Mouse (Mus musculus) CH12.LX (cell line): ENCODE measurements at regions not wholly inside any gene's neighbourhood (a gene's known extent, or its start where the extent isn't known, plus 50 kb on each side); places are given as distances from the start of the nearest gene placed in this dataset.

ENCODE experiments used
- CHD1 ChIP-seq: IDR thresholded peaks from 2 replicates; pipeline ENCODE4 v1.6.1; 2012; ENCODE audit warnings: low read depth, low read length, improper control_type of control experiment, inconsistent platforms
- CHD2 ChIP-seq: IDR thresholded peaks from 2 replicates; pipeline ENCODE4 v1.6.1; 2011; ENCODE audit warnings: low read length, improper control_type of control experiment
- CTCF ChIP-seq, 2 experiments: IDR thresholded peaks in 1 of 2; conservative IDR thresholded peaks in 1 of 2; 2 replicates each; pipeline ENCODE4 v1.5.1; 2011 to 2012; ENCODE audit warnings: low read depth in 2 of 2, low read length in 2 of 2, improper control_type of control experiment in 1 of 2, inconsistent platforms in 1 of 2, mild to moderate bottlenecking in 1 of 2, moderate library complexity in 1 of 2
- E2F4 ChIP-seq: IDR thresholded peaks from 2 replicates; pipeline ENCODE4 v1.6.1; 2011; ENCODE audit warnings: low read depth, low read length, improper control_type of control experiment; ENCODE audit not compliant: insufficient replicate concordance
- ELF1 ChIP-seq: IDR thresholded peaks from 2 replicates; pipeline ENCODE4 v1.6.1; 2014; ENCODE audit warnings: low read depth, mild to moderate bottlenecking, inconsistent platforms, low read length, improper control_type of control experiment
- EP300 ChIP-seq: IDR thresholded peaks from 2 replicates; pipeline ENCODE4 v1.6.1; 2011; ENCODE audit warnings: low read length, improper control_type of control experiment
- HCFC1 ChIP-seq: IDR thresholded peaks from 2 replicates; pipeline ENCODE4 v1.6.1; 2012; ENCODE audit warnings: low read depth, mild to moderate bottlenecking, inconsistent platforms, low read length, improper control_type of control experiment
- JUND ChIP-seq: conservative IDR thresholded peaks from 2 replicates; pipeline ENCODE4 v1.6.1; 2011; ENCODE audit warnings: low read depth, low read length, improper control_type of control experiment
- KAT2A ChIP-seq: IDR thresholded peaks from 2 replicates; pipeline ENCODE4 v1.6.1; 2012; ENCODE audit warnings: low read length, improper control_type of control experiment, inconsistent platforms; ENCODE audit not compliant: insufficient replicate concordance
- POLR2A ChIP-seq: IDR thresholded peaks from 2 replicates; pipeline ENCODE4 v1.6.1; 2011; ENCODE audit warnings: low read depth, mild to moderate bottlenecking, improper control_type of control experiment, low read length
- UBTF ChIP-seq: IDR thresholded peaks from 2 replicates; pipeline ENCODE4 v1.6.1; 2012; ENCODE audit warnings: low read depth, mild to moderate bottlenecking, inconsistent platforms, low read length, improper control_type of control experiment, moderate library complexity
- USF1 ChIP-seq: IDR thresholded peaks from 2 replicates; pipeline ENCODE4 v1.6.1; 2014; ENCODE audit warnings: low read depth, mild to moderate bottlenecking, inconsistent platforms, low read length, improper control_type of control experiment

DNA sequence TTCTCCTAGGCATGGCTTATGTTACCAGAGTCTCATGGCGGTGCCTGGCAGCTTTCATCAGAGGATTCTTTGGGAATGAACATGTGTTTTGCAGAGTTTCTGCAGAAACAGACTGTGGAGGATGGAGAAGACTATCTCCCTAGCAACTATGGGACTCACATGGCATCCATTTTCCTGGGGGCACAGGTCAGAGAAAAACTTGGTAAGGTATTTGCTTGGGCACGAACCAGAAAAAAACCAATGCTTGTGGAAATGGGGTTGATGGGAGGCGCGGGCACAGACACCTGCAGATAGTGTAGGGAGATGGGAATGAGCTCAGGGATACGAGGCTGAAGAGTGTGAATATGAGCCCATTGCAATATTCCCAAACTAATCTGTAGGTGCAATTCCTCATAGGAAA is 71.7 kb upstream of the Adcy1 start:
- TF ChIP-seq CTCF (conservative IDR thresholded peaks at IDR 0.05 in 1 of 2, IDR thresholded peaks at IDR 0.05 in 1 of 2; ENCODE audit: low read depth in 2 of 2, low read length in 2 of 2) (no peak), EP300 (no peak), POLR2A (no peak), USF1 (no peak), E2F4 (no peak), CHD1 (no peak), HCFC1 (no peak), JUND (no peak), ELF1 (no peak), CHD2 (no peak), UBTF (no peak), KAT2A (no peak)
